Mouse (Mus musculus) R1 (cell line): ENCODE measurements around the gene Zbp1.

Experiments used
- DNase-seq: peaks from one replicate; pipeline ENCODE4 v3.0.0-alpha.2; 2018; ENCODE audit warnings: low read depth, low spot score

The Zbp1 gene

GRCm38 (mm10) chr2:173218416-173219141, at the start of gene Zbp1:
Zbp1 (minus strand) TSS chr2:173218923.
- DNase-seq, result no peak

GRCm38 (mm10) chr2:173267562-173267961, 48.8 kb upstream of the Zbp1 start:
- DNase-seq, result no peak

- DNase-seq, result peak; percentile 56
Measured at GRCm38 (mm10) chr2:173266349-173267112, 47.8 kb upstream of the Zbp1 start.

- DNase-seq, result no peak
Measured at GRCm38 (mm10) chr2:173265468-173266265, 46.9 kb upstream of the Zbp1 start.

GRCm38 (mm10) chr2:173264467-173265128, 45.9 kb upstream of the Zbp1 start:
- peak; percentile 84 for DNase-seq

GRCm38 (mm10) chr2:173263636-173264330, 45.1 kb upstream of the Zbp1 start:
- DNase-seq, result no peak

- no peak for DNase-seq
Measured at GRCm38 (mm10) chr2:173261497-173261896, 42.8 kb upstream of the Zbp1 start.

GRCm38 (mm10) chr2:173258459-173259091, 39.9 kb upstream of the Zbp1 start:
- DNase-seq, result no peak

- DNase-seq, result no peak
Measured at GRCm38 (mm10) chr2:173257610-173258009, 38.9 kb upstream of the Zbp1 start.

GRCm38 (mm10) chr2:173256552-173256949, 37.8 kb upstream of the Zbp1 start:
- no peak for DNase-seq

- no peak for DNase-seq
Measured at GRCm38 (mm10) chr2:173255810-173256551, 37.3 kb upstream of the Zbp1 start.

GRCm38 (mm10) chr2:173253761-173254662, 35.3 kb upstream of the Zbp1 start:
- DNase-seq, result no peak

GRCm38 (mm10) chr2:173251675-173252074, 33.0 kb upstream of the Zbp1 start:
- DNase-seq, result no peak

- DNase-seq, result no peak
Measured at GRCm38 (mm10) chr2:173251133-173251532, 32.4 kb upstream of the Zbp1 start.

- no peak for DNase-seq
Measured at GRCm38 (mm10) chr2:173250411-173250810, 31.7 kb upstream of the Zbp1 start.

- DNase-seq, result no peak
Measured at GRCm38 (mm10) chr2:173249965-173250364, 31.2 kb upstream of the Zbp1 start.

GRCm38 (mm10) chr2:173249386-173249785, 30.7 kb upstream of the Zbp1 start:
- DNase-seq, result no peak

GRCm38 (mm10) chr2:173248822-173249221, 30.1 kb upstream of the Zbp1 start:
- DNase-seq, result no peak

GRCm38 (mm10) chr2:173247911-173248310, 29.2 kb upstream of the Zbp1 start:
- no peak for DNase-seq
